Mouse (Mus musculus) kidney, adult 2 months (tissue): ENCODE measurements at regions not wholly inside any gene's neighbourhood (a gene's known extent, or its start where the extent isn't known, plus 50 kb on each side); places are given as distances from the start of the nearest gene placed in this dataset.

Experiments used
- CTCF ChIP-seq: fragments of 200-500 bp; conservative IDR thresholded peaks from 2 replicates; pipeline ENCODE4 v1.5.1; 2011; ENCODE audit warnings: low read depth, mild to moderate bottlenecking, control low read depth, low read length, moderate library complexity, mixed read lengths; ENCODE audit not compliant: insufficient read depth, insufficient read length
- POLR2A ChIP-seq: fragments of 200-500 bp; IDR thresholded peaks from one replicate; pipeline ENCODE4 v1.6.1; 2011; ENCODE audit warnings: low read depth, low read length, control low read depth

GRCm38 (mm10) chr4:25891888-25892661 lies 92.0 kb upstream of the Fut9 start:
- TF ChIP-seq CTCF (no peak), POLR2A (no peak)
